Mouse (Mus musculus) midbrain, embryonic 16.5 days (tissue): Measurements from ENCODE around the gene Inip. TPM values are rescaled to one million over a fixed set of nuclear protein-coding genes. Genes with fewer than 3 reads are reported as not detected.

Experiments used
- ATAC-seq: fragments of 200-750 bp; cut with Nextera tagmentation; 2 replicates; pipeline ENCODE4 v1.8.0; 2017; ENCODE audit warnings: moderate TSS enrichment
- H3K27ac ChIP-seq: fragments of 300-500 bp; sonication (generic); 2 replicates; pipeline ENCODE4 v1.5.1; 2014; ENCODE audit warnings: mild to moderate bottlenecking, low read length, mixed read lengths
- H3K27me3 ChIP-seq: fragments of 300-500 bp; sonication (generic); 2 replicates; pipeline ENCODE4 v1.6.1; 2014; ENCODE audit warnings: low read depth, low read length, mixed read lengths; ENCODE audit not compliant: control insufficient read depth, insufficient read depth
- H3K36me3 ChIP-seq: fragments of 300-500 bp; sonication (generic); 2 replicates; pipeline ENCODE4 v1.6.1; 2014; ENCODE audit warnings: mild to moderate bottlenecking, low read length, moderate library complexity, mixed read lengths; ENCODE audit not compliant: control insufficient read depth, insufficient read depth
- H3K4me1 ChIP-seq: fragments of 300-500 bp; sonication (generic); 2 replicates; pipeline ENCODE4 v1.6.1; 2014; ENCODE audit warnings: mild to moderate bottlenecking, low read length, mixed read lengths; ENCODE audit not compliant: control insufficient read depth, insufficient read depth
- H3K4me2 ChIP-seq: fragments of 300-500 bp; sonication (generic); 2 replicates; pipeline ENCODE4 v1.6.1; 2014; ENCODE audit warnings: mild to moderate bottlenecking, low read length, mixed read lengths
- H3K4me3 ChIP-seq: fragments of 300-500 bp; sonication (generic); 2 replicates; pipeline ENCODE4 v1.5.1; 2014; ENCODE audit warnings: low read depth, mild to moderate bottlenecking, low read length, moderate library complexity, mixed read lengths
- H3K9ac ChIP-seq: fragments of 300-500 bp; sonication (generic); 2 replicates; pipeline ENCODE4 v1.6.1; 2014; ENCODE audit warnings: low read depth, low read length, mixed read lengths
- H3K9me3 ChIP-seq: fragments of 300-500 bp; sonication (generic); replicated peaks from 2 replicates; pipeline ENCODE4 v1.6.1; 2014; ENCODE audit warnings: mild to moderate bottlenecking, low read length, mixed read lengths; ENCODE audit not compliant: control insufficient read depth, poor library complexity, severe bottlenecking
- WGBS: fragments of 180-500 bp; shearing (Covaris S2); extraction: QIAGEN DNeasy Blood & Tissue Kit; methylation state at CpG from one replicate; pipeline ENCODE4 v1.1.7; 2014; 5-methylcytosine and 5-hydroxymethylcytosine counted together
- polyA plus RNA-seq: library from polyadenylated mRNA; unstranded; fragments of >200 nt; fragmentation: Nextera tagmentation; extraction: Ambion mirVana; gene quantifications from 2 replicates; pipeline ENCODE4 v1.2.1, GENCODE M21; 2015

The Inip gene
- polyA plus RNA-seq, 1 experiment from 2014 or later, result 54.3 TPM

DNA sequence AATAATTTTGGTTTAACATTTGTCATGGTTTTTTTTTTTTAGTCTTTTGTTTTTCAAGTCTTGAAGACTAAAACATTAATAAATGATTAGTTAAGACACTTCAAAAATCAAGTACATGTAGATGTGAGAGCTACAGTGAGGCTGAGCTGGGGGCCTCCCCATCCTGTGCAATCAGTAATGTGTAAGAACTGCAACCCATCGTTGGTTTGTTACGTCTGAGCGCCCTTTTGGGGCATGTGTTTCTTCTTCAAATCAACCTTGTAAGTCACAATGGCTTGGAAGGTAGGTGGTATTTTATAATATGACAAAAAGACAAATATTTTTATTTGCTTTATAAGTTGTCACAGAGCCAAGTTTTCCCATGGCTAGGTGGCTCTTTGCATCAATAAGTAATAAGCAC, 79.6 kb downstream of the Inip start:
- peaks cover 5% of the 10 kb centered on the region; the same call in 1 of the 2 replicates for H3K36me3 ChIP-seq
- WGBS, result 88% methylated on average over 3 of the region's 3 CpGs
- no peak for ATAC-seq

More for the DNA sequence above, 79.6 kb downstream of the Inip start:
- peaks cover under 1% of the 10 kb centered on the region; the same call in 1 of the 2 replicates for H3K4me1 ChIP-seq
- no peak overlapping the region for H3K4me2 ChIP-seq
- H3K9ac ChIP-seq, result no peak overlapping the region
- no peak overlapping the region for H3K4me3 ChIP-seq
- no peaks in the 10 kb centered on the region for H3K27me3 ChIP-seq
- H3K9me3 ChIP-seq, result no peaks in the 10 kb centered on the region
- no peak overlapping the region for H3K27ac ChIP-seq

Other genes with a start within 250 kb of the Inip start
- 31.5 and 34.5 TPM in 2 replicates for gene Hsdl2, start 220.0 kb downstream of the Inip start, polyA plus RNA-seq
- gene E130308A19Rik, start 175.4 kb downstream of the Inip start, polyA plus RNA-seq, result 38.1 and 51.2 TPM in 2 replicates
- gene Snx30, start 4.3 kb upstream of the Inip start, polyA plus RNA-seq, result 17.0 and 17.7 TPM in 2 replicates
- 0.08 TPM in 1 of 2 replicates, not detected in the other for gene Slc46a2, start 113.5 kb upstream of the Inip start, polyA plus RNA-seq
- not detected in 2 replicates for gene Mup4, start 159.1 kb upstream of the Inip start, polyA plus RNA-seq
- gene Mup6, start 162.7 kb upstream of the Inip start, polyA plus RNA-seq, result not detected in 2 replicates